Mouse (Mus musculus) heart, adult 9 months (tissue): ENCODE data around the gene Terb2.
"Not testable (repeated sequence)": the region's sequence is repeated elsewhere in the genome, so short reads cannot be mapped to it uniquely, and the experiment has no call there.

Experiments used
- DNase-seq, 2 experiments: peaks; one replicate each; pipeline ENCODE4 v3.0.0; 2022; ENCODE audit warnings: low spot score in 2 of 2

Gene Terb2

DNA sequence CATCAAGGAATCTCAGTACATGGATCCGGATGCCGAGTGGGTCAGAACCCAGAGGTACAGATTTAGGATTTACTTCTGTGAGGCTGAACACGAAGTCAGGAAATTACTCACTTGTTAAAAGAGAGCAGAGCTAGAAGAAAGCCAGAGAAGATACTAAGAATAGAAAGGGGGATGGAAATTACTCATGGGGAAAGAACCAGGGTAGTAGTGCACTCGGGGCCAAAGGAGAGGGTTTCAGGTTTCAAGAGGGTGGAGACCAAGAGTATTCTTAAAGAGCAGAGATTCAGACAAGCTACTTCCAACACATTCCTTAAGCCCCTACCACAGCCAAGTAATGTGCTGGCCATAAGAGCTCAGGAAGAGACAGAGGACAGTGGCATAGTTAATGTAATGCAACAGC is 24.5 kb upstream of the Terb2 start:
- no peak for DNase-seq

DNA sequence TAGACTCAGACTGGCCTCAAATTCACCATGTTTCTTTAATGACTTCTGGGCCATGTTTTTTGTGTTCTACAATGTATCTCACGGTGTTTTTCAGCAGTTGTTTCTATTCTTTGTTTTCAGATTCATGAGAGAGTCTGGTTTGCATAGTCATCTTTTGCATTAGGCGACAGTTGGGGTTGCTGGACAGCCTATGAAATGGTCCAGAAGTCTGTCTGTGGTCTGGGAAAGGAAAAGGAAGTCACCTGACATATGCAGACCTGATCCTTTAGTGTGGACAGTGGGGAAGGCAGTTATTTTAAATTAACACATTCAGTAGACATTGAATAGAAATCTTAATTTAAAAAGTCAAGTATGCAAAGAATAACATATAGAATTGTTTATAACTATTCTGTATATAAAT is 23.5 kb upstream of the Terb2 start:
- no peak for DNase-seq

DNA sequence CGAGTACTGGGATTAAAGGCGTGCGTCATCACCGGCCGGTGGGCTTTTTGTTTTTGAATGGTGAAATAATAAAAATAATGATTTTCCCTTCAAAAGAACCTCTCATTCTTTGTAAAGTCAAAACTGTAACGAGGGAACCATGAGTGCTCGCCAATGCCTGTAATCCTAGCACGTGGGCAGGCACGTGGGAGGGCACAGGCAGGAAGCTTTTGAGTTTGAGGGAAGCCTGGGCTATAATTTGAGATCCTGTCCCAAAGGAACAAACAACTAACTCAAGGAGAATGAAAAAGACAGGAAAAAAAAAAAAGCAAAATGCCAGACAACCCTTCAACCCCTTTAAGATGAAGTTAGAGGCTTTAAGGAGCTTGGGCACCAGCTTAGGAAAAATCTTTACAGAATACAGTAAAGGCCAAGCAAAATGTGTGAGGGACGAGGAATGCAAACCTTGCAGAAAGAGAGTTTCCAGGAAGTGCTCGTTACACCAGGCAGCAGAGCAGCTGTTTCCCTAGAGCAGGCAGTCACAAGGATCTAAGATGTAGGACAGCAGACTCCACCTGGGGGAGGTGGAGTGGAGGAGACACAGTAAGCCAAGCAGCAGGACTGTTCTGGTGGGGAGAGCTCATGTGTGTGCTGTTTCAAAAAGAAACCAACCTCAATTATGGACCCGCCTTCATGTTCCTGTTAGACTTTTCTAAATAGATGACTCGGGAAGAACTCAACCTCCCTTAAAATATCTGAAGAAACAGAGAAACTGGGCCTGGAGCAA is 22.5 kb upstream of the Terb2 start:
- DNase-seq, result no peak

DNA sequence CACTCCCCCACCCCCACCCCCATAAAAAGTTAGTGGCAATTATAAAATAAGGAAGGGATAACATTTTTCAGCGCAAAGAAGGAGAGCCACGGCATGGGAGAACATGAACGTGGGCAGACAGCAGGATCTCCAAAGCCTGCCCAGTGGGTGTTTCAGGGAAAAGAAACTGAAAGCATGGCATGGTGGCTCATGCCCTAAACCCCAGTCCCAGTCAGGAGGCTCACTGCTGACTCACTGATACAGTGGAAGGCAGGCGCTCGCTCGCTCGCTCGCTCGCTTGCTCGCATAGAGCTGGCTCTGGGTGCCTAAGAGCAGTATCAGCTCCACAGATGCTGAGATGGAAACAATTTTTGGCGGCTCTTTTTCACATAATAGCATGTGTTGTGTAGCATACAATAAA is 21.8 kb upstream of the Terb2 start:
- no peak for DNase-seq

DNA sequence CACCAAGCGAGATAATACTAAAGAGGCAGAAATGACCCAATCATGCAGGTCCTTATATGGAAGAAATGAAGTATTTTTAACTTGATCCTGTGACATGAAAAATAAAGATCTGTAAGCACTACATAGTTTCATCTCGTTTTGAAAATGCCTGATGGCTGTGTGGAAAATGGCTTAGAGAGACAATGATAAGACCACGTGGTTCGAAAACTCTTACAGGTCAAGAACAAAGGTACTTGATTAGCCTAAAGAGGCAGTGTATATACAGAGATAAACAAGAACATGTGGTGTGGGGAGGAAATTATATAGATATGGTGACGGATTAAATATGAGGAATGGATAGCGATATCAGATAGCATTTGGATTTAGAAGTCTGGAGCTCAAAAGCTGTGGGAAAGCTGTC is 14.8 kb upstream of the Terb2 start:
- no peak for DNase-seq

DNA sequence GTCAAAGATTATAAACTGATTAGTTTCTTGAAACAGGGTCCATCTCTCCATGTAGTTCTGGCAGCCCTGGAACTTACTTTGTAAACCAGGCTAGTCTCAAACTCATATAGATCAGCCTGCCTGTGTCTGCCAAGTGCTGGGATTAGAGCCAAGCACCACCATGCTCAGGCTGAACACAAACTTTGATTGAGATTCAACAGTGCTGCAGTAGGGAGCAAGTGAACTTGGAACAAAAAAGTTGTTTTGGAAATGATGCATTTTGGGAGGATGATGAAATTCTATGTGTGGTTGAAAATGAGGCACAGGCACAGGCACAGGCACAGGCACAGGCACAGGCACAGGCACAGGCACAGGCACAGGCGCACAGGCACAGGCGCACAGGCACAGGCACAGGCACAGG is 13.9 kb upstream of the Terb2 start:
- no peak for DNase-seq

DNA sequence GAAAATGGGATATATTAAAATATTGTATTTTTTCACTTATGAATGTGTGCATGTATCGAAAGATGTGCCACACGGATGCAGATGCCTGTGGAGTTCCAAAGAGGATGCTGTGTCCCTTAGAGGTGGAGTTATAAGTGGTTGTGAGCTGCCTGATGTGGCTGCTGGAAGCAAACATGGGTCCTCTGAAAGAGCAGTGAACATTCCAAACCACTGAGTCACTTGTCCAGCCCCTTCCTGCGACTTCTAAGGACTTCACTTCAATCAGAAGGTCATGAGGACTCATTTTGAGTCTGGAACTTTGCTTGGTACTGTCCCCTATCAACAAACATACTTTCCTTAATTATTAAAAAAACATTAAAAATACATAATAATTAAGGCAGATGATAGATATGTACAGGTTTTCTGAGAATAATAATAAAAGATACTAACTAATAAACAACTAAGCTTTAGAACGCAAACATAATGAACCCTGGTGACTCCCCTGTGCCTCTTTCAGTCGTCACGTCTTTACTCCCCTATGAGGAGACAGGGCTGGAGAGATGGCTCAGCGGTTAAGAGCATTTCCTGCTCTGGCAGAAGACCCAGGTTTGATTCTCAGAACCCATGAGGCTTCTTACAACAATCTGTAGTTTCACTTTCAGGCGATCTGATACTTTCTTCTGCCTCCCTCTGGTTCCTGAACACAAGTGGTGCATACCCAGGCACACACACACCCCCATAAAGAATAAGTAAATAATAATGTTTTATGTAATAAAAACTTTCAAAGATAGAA is 5.8 kb upstream of the Terb2 start:
- DNase-seq, result no peak

DNA sequence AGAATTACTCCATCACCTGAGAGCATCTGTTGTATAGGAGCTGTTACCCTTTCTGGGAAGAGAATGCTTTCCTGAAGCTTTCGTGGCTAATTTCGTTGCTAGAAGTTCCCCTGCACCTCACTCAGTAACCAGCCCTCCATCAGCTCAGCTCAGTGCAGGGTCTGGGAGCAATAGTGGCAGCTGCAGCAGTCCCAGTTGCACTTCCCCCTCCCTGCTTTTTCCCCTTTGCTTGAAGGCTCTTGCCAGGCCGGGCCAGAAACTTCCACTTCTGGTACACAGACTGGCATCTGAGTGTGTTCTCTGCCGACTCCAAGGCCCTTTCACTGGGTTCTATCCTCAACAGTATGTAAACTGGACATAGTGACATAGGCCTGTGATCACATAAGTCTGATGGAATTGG is 986 bp upstream of the Terb2 start:
- no peak for DNase-seq

DNA sequence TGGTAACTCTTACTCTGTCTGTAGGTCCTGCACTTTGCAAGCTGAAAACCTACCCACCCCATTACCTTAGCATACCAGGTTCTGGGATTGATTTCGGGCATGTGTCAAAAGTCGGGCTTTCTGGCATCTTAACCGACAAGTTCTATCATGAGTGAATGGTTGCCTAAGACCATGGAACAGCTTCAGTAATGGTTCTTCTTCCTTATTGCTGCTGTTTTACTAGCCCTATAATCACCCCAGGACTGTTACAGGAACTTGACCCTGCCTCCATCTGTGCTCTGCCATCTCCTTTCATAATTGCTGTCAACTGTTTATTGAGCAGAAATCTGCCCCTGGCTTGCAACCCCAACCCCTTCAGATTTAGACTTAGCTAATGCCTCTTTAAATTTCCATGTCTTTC is 679 bp downstream of the Terb2 start:
- no peak for DNase-seq

DNA sequence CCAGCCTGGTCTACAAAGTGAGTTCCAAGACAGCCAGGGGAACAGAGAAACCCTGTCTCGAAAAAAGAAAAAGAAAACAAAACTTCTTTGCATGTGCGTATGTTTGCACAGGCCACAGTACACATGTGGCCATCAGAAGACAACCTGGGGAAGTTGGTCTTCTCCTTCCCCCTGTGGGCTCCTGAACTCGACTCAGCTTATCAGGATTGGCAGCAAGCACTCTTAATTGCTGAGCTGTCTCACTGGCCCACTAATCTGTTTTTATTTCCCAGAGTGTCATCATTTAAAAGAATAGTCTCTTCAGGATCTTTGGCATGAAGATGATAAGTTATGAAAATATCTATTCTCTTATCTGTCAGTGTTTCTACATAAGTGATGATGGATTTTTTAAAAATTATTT is 5.8 kb downstream of the Terb2 start:
- no peak for DNase-seq

DNA sequence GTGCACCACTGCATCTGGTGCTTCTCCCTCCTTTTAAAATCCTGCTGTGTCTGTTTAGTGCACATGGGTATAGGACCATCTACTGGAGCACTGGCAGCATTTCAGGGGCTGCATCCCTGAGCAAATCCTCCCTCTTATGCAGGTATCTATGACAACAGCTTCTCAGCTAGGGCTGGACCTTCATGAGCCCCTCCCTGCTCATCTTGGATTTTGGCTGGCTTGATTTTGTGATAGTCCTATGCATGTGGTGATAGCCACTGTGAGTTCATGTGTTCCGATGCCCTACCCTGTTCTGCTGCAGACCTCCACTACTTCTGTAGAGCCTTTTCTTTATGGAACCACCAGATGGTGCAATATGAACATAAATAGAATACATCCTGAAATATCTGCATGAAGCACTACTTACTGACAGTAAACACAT is 8.4 kb downstream of the Terb2 start:
- peak in 1 of 2 experiments; percentile 6 for DNase-seq

DNA sequence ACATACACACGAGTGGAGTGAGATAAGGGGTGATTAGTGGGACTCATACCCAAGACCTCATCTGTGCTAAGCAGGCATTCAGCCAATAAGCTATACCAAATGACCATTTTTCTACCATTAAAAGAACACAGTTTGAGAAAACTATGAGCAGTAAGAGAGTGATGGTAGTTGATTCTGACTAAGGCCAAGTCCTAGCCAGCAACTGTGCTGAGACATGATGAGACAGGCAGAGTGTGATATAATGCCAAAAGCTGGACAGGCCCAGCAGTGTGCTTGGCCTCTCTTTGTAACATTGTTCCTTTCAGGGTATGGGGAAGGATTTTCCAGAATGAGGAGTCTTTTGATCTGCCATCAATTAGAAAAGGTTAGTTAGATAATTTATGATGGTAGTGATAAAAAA is 15.4 kb downstream of the Terb2 start:
- DNase-seq, result no peak

DNA sequence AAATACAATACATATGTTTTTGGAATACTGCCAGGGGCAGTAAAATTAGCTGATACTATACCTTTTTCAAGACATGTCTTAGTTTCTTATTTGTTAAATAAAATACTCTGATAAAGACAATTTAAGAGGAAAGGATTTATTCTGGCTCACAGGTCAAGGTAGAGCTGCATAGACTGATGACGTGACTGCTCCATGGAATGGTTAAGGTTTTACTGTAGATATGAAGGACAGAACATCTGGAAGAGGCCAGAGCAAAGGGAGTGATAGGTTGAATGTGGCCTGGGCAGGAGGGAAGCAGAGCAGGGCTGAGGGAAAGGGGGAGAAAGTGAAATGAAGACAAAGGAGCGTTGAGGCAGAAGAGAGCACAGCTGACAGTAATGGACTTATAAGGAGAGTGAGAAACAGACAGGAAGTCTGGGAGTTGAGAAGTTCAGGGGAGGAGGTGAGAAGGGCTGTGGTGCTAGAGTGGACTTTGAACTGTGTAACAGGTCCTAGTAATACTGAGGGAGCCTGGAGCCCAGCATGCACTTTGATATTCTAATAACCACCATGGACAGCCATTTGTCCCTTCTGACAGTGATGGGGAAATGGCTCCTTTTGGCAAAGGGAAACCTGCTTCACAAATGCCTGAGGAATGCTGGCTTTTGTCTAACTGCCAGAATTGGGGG is 20.5 kb downstream of the Terb2 start:
- DNase-seq, result no peak

DNA sequence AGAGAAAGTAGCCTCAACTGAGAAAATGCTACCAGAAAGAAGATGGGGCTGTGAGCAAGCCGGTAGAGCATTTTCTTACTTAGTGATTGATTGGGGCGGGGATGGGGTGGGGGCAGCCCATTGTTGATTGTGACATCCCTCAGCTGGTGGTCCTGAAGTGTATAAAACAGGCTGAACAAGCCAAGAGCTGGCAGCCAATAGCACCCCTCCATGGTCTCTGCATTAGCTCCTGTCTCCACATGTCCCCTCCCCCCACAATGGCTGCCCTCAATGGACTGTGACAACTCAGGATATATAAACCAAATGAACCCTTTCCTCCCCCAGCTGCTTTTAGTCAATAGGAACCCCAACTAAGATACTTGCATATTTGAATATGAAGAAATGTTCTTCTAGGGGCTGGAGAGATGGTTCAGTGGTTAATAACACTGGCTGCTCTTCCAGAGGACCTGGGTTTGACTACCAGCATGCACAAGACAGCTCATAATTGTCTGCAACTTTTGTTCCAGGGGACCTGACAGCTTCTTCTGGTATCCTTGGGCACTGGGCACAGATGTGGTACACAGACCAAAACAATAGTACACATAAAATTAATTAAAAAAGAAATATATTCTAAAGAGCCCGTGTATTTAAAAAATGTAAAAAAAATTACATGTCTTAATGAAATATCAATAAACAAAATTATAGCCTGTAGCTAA is 24.6 kb downstream of the Terb2 start:
- no peak for DNase-seq

DNA sequence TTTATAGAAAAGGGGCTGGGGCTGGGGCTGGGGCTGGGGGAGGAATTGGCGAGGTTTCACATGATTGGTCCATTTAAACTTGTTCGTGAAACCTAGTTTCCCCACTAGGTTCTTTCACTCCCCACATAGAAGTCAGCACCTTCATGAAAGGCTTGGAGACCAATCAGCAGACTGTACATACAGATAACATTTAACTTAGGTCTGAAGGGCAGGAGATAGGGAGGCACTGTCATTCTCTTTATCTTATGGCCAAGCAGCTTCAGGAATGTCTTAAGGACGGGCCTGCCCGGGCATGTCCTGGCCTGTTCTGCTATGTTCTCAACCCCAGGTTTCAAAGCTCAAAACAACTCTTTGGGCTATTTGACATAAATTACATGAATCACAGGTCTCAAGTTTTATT is 31.0 kb downstream of the Terb2 start:
- DNase-seq, result not testable (repeated sequence)

DNA sequence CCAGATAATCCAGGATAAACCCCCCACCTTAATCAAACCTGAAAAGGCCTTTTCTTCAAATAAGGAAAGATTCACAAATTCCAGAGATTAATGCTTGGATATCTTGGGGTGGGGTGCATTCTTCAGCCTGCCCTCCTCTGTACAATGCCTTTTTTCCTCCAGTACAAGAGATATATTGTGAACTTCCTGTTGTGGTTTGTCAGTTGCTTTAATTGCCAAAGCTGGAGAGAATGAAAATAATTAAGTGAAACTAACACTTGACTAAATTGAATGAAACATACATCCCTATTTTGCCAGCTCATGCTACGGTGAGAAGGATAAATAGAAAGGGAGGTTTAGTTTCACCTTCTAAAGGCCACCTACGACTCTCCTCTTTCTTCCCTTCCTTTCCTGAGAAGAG is 32.2 kb downstream of the Terb2 start:
- no peak for DNase-seq

DNA sequence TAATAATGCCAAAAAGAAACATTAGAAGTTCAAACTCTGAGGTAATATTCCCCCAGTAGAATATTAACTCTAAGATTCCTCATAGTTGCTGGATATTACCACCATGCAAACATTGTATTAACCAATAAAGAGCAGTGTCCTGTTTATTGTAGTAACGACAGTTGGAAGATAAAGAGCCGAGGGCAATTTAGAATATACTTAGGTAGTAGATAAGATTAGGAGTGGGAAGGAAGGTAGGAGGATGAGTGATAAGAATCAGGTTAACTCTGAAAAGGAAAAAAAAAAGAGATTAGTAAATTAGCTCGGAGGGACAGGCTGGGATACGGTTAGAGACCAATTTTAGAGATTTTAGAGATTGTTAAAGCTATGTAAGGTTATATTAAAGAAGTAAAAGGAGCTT is 35.3 kb downstream of the Terb2 start:
- no peak for DNase-seq

DNA sequence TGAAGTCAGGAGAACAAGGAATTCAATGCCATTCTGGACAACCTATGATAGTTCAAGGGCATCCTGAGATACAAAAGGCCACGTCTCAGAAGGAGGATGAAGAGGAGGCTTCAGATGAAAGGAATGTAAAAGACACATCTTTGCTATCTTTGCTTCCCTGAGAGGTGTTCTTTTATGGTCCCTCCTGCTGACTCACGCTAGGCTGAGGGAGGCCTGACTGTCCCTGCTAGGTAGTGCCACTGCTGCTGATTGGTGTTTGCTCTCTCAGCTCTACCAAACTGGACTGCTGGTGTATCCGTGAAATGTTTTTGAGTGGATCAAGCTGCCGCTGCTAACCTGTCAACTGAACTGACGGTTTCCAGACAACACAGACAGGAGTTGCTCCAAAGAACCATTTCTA is 35.7 kb downstream of the Terb2 start:
- DNase-seq, result no peak

DNA sequence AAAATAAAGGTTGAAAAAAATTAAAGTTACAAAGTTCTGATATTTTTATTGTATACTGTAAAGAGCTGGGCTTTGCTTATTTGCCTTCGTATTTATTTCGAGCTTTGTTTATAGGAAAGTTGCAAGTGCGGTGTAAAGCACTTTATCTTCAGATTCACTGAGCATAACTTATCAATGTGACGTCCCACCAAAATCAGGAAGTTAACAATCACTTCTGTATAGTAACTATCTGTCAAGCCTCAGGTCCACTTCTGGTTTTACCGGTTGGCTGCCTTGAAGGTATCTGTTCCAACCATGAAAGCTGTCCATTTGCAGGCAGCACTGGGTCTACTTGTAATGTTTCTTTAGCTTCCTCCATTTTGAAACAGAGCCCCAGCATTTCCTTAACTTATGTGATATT is 36.2 kb downstream of the Terb2 start:
- no peak for DNase-seq

DNA sequence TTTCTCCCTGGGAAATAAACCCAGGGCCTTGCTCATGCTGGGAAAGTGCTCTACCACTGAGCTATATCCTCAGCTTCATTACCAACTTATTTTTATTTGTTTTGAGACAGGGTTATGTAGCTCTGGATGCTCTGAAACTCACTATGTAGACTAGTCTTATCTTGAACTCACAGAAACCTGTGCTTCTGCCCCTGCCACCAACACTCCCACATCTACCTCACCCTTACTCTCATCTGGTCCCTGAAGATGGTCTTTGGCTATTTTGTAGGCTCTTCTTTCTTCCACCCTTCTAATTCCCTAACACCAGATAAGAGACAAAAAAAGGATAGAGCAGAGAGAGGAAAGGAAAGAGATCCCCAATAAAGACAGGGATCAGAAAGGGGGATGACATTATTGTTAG is 37.6 kb downstream of the Terb2 start:
- no peak for DNase-seq

DNA sequence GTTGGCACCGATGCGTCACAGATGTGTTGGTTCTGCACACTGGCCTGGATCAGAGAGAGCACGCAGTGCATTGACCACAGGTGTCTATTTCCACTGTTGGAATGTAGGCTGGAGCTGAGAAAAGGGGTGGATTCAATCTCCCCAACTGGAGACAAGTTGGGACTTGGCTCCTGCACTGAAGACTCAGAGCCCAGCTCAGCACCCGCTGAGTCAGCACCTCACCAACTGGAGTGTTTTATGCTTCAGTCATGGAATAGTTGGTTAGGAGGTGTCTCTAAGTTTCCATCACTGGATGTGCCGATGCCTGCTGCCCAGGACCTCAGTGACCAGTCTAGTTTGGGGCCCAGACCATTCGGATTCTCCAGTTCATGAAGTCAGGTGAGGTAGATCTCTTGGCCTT is 44.3 kb downstream of the Terb2 start:
- DNase-seq, result no peak

DNA sequence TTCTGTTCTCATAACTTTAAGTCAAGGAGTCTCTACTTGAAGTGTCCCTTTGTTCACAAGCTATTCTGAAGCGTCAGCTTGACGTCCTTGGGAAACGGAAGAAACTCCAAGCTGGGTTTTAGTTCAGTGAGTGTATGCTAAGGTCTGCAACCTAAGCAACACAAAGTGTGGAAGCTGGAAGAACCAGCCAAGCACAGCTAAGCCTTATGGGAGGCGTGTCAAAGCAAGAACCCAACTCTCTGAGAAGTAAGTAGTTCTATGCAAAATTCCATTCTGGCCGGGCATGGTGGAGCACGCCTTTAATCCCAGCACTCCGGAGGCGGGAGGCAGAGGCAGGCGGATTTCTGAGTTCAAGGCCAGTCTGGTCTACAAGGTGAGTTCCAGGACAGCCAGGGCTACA is 45.5 kb downstream of the Terb2 start:
- no peak for DNase-seq
